Mouse (Mus musculus): ENCODE results near the gene Ppbp. TPM values are rescaled to one million over a fixed set of nuclear protein-coding genes. Genes with fewer than 3 reads are reported as not detected.
"Not testable (repeated sequence)": the region's sequence is repeated elsewhere in the genome, so short reads cannot be mapped to it uniquely, and the experiment has no call there.

Ppbp gene
- total RNA-seq, 4 experiments from 2014 or later, result 0.45 to 0.53 TPM; not detected in 2

GRCm38 (mm10) chr5:90785659-90786588, 17.6 kb downstream of the Ppbp start, which contains the start of gene Cxcl3:
Gene Cxcl3 (plus strand): TSS chr5:90786103.
- no peak for DNase-seq (ENCODE audit: low spot score in 2 of 2)

GRCm38 (mm10) chr5:90788114-90788513, 19.8 kb downstream of the Ppbp start:
- no peak for DNase-seq (ENCODE audit: low spot score in 2 of 2)

GRCm38 (mm10) chr5:90789306-90790073, 21.2 kb downstream of the Ppbp start:
- DNase-seq (ENCODE audit: low spot score in 2 of 2), result no peak

GRCm38 (mm10) chr5:90790074-90790502, 21.8 kb downstream of the Ppbp start:
- DNase-seq (ENCODE audit: low spot score in 2 of 2), result no peak

- no peak for DNase-seq (ENCODE audit: low spot score in 2 of 2)
Measured at GRCm38 (mm10) chr5:90794195-90794625, 25.9 kb downstream of the Ppbp start, which contains the start of gene Cxcl15. Gene Cxcl15 (plus strand): TSS chr5:90794534.

GRCm38 (mm10) chr5:90795392-90795791, 27.1 kb downstream of the Ppbp start:
- DNase-seq (ENCODE audit: low spot score in 2 of 2), result not testable (repeated sequence)

GRCm38 (mm10) chr5:90804574-90804973, 36.3 kb downstream of the Ppbp start:
- no peak for DNase-seq (ENCODE audit: low spot score in 2 of 2)

GRCm38 (mm10) chr5:90806050-90806449, 37.7 kb downstream of the Ppbp start:
- DNase-seq (ENCODE audit: low spot score in 2 of 2), result no peak

GRCm38 (mm10) chr5:90807176-90807950, 39.0 kb downstream of the Ppbp start:
- DNase-seq (ENCODE audit: low spot score in 2 of 2), result no peak

Small RNAs within 50 kb of the gene (microRNA-seq; reads per million reads assigned to microRNA genes)
- not detected for gene Gm24322

Other genes with a start within 250 kb of the Ppbp start
- under 1 TPM in 1 of 4 experiments, not detected in 3; 0.16 TPM for gene Afm, start 249.6 kb upstream of the Ppbp start, total RNA-seq (2022)
- gene 5830473C10Rik, start 207.4 kb upstream of the Ppbp start, total RNA-seq (2022), result not detected
- not detected for gene Rassf6, start 127.9 kb upstream of the Ppbp start, total RNA-seq (2022)
- gene Cxcl5, start 9.2 kb upstream of the Ppbp start, total RNA-seq (2022), result not detected
- 10 to 100 TPM in 1 of 4 experiments, 1 to 10 TPM in 3; 1.9 to 12.2 (median 6.2) TPM for gene Pf4, start 3.9 kb downstream of the Ppbp start, total RNA-seq (2022)
- gene Cxcl3, start 17.6 kb downstream of the Ppbp start, total RNA-seq (2022), result not detected
- not detected for gene Cxcl15, start 26.0 kb downstream of the Ppbp start, total RNA-seq (2022)
- not detected for gene Cxcl1, start 122.7 kb downstream of the Ppbp start, total RNA-seq (2022)
- not detected for gene Cxcl2, start 135.4 kb downstream of the Ppbp start, total RNA-seq (2022)
- gene Mthfd2l, start 162.6 kb downstream of the Ppbp start, total RNA-seq (2022), result 1 to 10 TPM; 6.8 to 8.0 (median 7.4) TPM